Mouse (Mus musculus) frontal cortex, postnatal 36 days (tissue): Measurements from ENCODE around the gene Krtcap3.

Experiments used
- DNase-seq, 2 experiments: peaks; one replicate each; pipeline ENCODE4 v3.0.0; 2022; ENCODE audit warnings: low spot score in 2 of 2

Gene Krtcap3

GRCm38 (mm10) chr5:31301866-31302265, 50.4 kb downstream of the Krtcap3 start:
- no peak for DNase-seq
